Mouse (Mus musculus) megakaryocyte, embryonic 14.5 days (primary cell): ENCODE data around the gene Mpdz.

Experiments used
- FLI1 ChIP-seq: IDR thresholded peaks from 2 replicates; pipeline ENCODE4 v1.6.1; 2012; ENCODE audit warnings: low read length, inconsistent platforms, mixed read lengths
- GATA1 ChIP-seq: IDR thresholded peaks from 3 replicates; pipeline ENCODE4 v1.6.1; 2012; ENCODE audit warnings: mixed read lengths, low read length, inconsistent platforms, borderline replicate concordance

GRCm38 (mm10) chr4:81236227-81236626 lies 206.4 kb downstream of the Mpdz start:
- TF ChIP-seq GATA1: no peak
- TF ChIP-seq FLI1: no peak
